Mouse (Mus musculus): ENCODE measurements around the gene Rbks.

Rbks gene

GRCm38 (mm10) chr5:31581263-31581662, 116.2 kb downstream of the Rbks start:
- no peak for DNase-seq (ENCODE audit: low spot score)

- no peak for DNase-seq (ENCODE audit: low spot score)
Observed at GRCm38 (mm10) chr5:31576539-31576975, 120.9 kb downstream of the Rbks start.

Measured in retina, embryonic 14.5 days (tissue).